Mouse (Mus musculus) mature B cell (primary cell): ENCODE data around the gene Mcu.

Experiments used
- in situ Hi-C: fragments of 300-500 bp; cut with MboI; formaldehyde crosslinking; loops from 2 replicates; pipeline ENCODE4 v1.14.3; 2019

Gene Mcu

GRCm38 (mm10) chr10:59537579-59537978 lies 78.9 kb downstream of the Mcu start:
- in situ Hi-C loops = no loop called here

- in situ Hi-C loops = no loop called here
These were observed 84.2 kb downstream of the Mcu start for GRCm38 (mm10) chr10:59532256-59532655.

- in situ Hi-C loops = no loop called here
These were observed 88.7 kb downstream of the Mcu start for GRCm38 (mm10) chr10:59527819-59528218.

- in situ Hi-C loops = no loop called here
These were observed 89.2 kb downstream of the Mcu start for GRCm38 (mm10) chr10:59527311-59527710.

- in situ Hi-C loops = no loop called here
These were observed 91.8 kb downstream of the Mcu start for GRCm38 (mm10) chr10:59524675-59525074.

- in situ Hi-C loops = no loop called here
These were observed 92.6 kb downstream of the Mcu start for GRCm38 (mm10) chr10:59523826-59524331.

GRCm38 (mm10) chr10:59520701-59521100 lies 95.8 kb downstream of the Mcu start:
- in situ Hi-C loops = no loop called here

- in situ Hi-C loops = no loop called here
These were observed 97.1 kb downstream of the Mcu start for GRCm38 (mm10) chr10:59519411-59519810.

GRCm38 (mm10) chr10:59517201-59517600 lies 99.3 kb downstream of the Mcu start:
- in situ Hi-C loops = no loop called here

- in situ Hi-C loops = no loop called here
These were observed 101.6 kb downstream of the Mcu start for GRCm38 (mm10) chr10:59514739-59515464.

GRCm38 (mm10) chr10:59512173-59512572 lies 104.3 kb downstream of the Mcu start:
- in situ Hi-C loops = no loop called here

GRCm38 (mm10) chr10:59511427-59511963 lies 105.0 kb downstream of the Mcu start:
- in situ Hi-C loops = no loop called here

- in situ Hi-C loops = no loop called here
These were observed 105.6 kb downstream of the Mcu start for GRCm38 (mm10) chr10:59510713-59511426.

- in situ Hi-C loops = no loop called here
These were observed 107.3 kb downstream of the Mcu start for GRCm38 (mm10) chr10:59509197-59509596.

GRCm38 (mm10) chr10:59506711-59507110 lies 109.8 kb downstream of the Mcu start:
- in situ Hi-C loops = no loop called here

- in situ Hi-C loops = no loop called here
These were observed 112.2 kb downstream of the Mcu start for GRCm38 (mm10) chr10:59504291-59504690.

GRCm38 (mm10) chr10:59503433-59504210 lies 112.9 kb downstream of the Mcu start:
- in situ Hi-C loops = no loop called here

- in situ Hi-C loops = no loop called here
These were observed 114.1 kb downstream of the Mcu start for GRCm38 (mm10) chr10:59502381-59502780.

GRCm38 (mm10) chr10:59501761-59502160 lies 114.7 kb downstream of the Mcu start:
- in situ Hi-C loops = no loop called here

GRCm38 (mm10) chr10:59500225-59500624 lies 116.3 kb downstream of the Mcu start:
- in situ Hi-C loops = no loop called here

- in situ Hi-C loops = no loop called here
These were observed 119.5 kb downstream of the Mcu start for GRCm38 (mm10) chr10:59497019-59497418.

GRCm38 (mm10) chr10:59494917-59495316 lies 121.6 kb downstream of the Mcu start:
- in situ Hi-C loops = no loop called here
